Mouse (Mus musculus) liver, embryonic 14.5 days (tissue): ENCODE measurements around the gene Rusc2. TPM values are rescaled to one million over a fixed set of nuclear protein-coding genes. Genes with fewer than 3 reads are reported as not detected.

ENCODE experiments used
- ATAC-seq: fragments of 200-750 bp; cut with Nextera tagmentation; 2 replicates; pipeline ENCODE4 v1.8.0; 2017; ENCODE audit warnings: moderate number of reproducible peaks, mild to moderate bottlenecking, moderate library complexity; ENCODE audit not compliant: insufficient read depth
- DNase-seq, 3 experiments: peaks; one replicate each; pipeline ENCODE4 v3.0.0-alpha.2; 2012 to 2013; ENCODE audit warnings: low read depth in 3 of 3, low spot score in 3 of 3
- H3K27ac ChIP-seq: fragments of 300-500 bp; sonication (generic); 2 replicates; pipeline ENCODE4 v1.5.1; 2014; ENCODE audit warnings: moderate library complexity, mild to moderate bottlenecking, control low read depth, inconsistent platforms
- H3K27me3 ChIP-seq: fragments of 300-500 bp; sonication (generic); 2 replicates; pipeline ENCODE4 v1.6.1; 2014; ENCODE audit warnings: mild to moderate bottlenecking, low read length, moderate library complexity; ENCODE audit not compliant: control insufficient read depth, insufficient read depth
- H3K36me3 ChIP-seq: fragments of 300-500 bp; sonication (generic); replicated peaks from 2 replicates; pipeline ENCODE4 v1.6.1; 2014; ENCODE audit warnings: low read depth; ENCODE audit not compliant: control insufficient read depth, insufficient read depth
- H3K4me1 ChIP-seq, 2 experiments: fragments of 200-500 bp in 1 of 2; fragments of 300-500 bp in 1 of 2; sonication (generic) in 1 of 2; replicated peaks; 2 replicates each; pipeline ENCODE4 v1.6.1; 2012 to 2014; ENCODE audit warnings: antibody characterized with exemption in 1 of 2, inconsistent platforms in 1 of 2, low read length in 1 of 2; ENCODE audit not compliant: control insufficient read depth in 2 of 2, insufficient read depth in 2 of 2
- H3K4me2 ChIP-seq: fragments of 300-500 bp; sonication (generic); 2 replicates; pipeline ENCODE4 v1.6.1; 2014; ENCODE audit warnings: low read depth, mild to moderate bottlenecking, control low read depth, moderate library complexity
- H3K4me3 ChIP-seq, 2 experiments: fragments of 200-500 bp in 1 of 2; fragments of 300-500 bp in 1 of 2; sonication (generic) in 1 of 2; 2 replicates each; pipeline ENCODE4 v1.5.1; 2012 to 2014; ENCODE audit warnings: low read depth in 2 of 2, low read length in 2 of 2, mild to moderate bottlenecking in 2 of 2, control low read depth in 1 of 2, inconsistent platforms in 1 of 2, moderate library complexity in 1 of 2; ENCODE audit not compliant: insufficient read depth in 1 of 2
- H3K9ac ChIP-seq: fragments of 300-500 bp; sonication (generic); replicated peaks from 2 replicates; pipeline ENCODE4 v1.6.1; 2014; ENCODE audit warnings: mild to moderate bottlenecking, control low read depth, moderate library complexity
- H3K9me3 ChIP-seq: fragments of 300-500 bp; sonication (generic); 2 replicates; pipeline ENCODE4 v1.6.1; 2016; ENCODE audit warnings: low read length, mixed read lengths; ENCODE audit not compliant: control insufficient read depth
- CTCF ChIP-seq: IDR thresholded peaks from 2 replicates; pipeline ENCODE4 v1.5.1; 2016; ENCODE audit warnings: antibody characterized with exemption, low read depth, control low read depth
- EP300 ChIP-seq: IDR thresholded peaks from 2 replicates; pipeline ENCODE4 v1.6.1; 2016; ENCODE audit warnings: antibody characterized with exemption, low read depth
- WGBS: fragments of 180-500 bp; shearing (Covaris S2); extraction: QIAGEN DNeasy Blood & Tissue Kit; methylation state at CpG from one replicate; pipeline ENCODE4 v1.1.7; 2014; ENCODE audit not compliant: insufficient replicate concordance; 5-methylcytosine and 5-hydroxymethylcytosine counted together
- polyA plus RNA-seq, 2 experiments: library from polyadenylated mRNA; depleted of rRNA in 1 of 2; stranded (reverse) in 1 of 2; unstranded in 1 of 2; fragments of >200 nt; fragmentation: Nextera tagmentation in 1 of 2; extraction: Ambion mirVana in 1 of 2; gene quantifications; 2 replicates each; pipeline versions ENCODE4 v1.2.1 to v1.2.3; 2012 to 2014

Gene Rusc2
- polyA plus RNA-seq (2012; rRNA removed), result 0.50 and 0.81 TPM in 2 replicates
- polyA plus RNA-seq (2014; fragmentation: Nextera tagmentation; extraction: Ambion mirVana), result 0.28 and 0.81 TPM in 2 replicates

- H3K9ac ChIP-seq, result no peak within 1 kb of the TSS
- WGBS, result 2% methylated on average over 62 of the region's 63 CpGs
- peak within 1 kb of the TSS; percentile 61 for H3K4me2 ChIP-seq
- no peak within 1 kb of the TSS for H3K27ac ChIP-seq
- H3K36me3 ChIP-seq, result no peaks in the 10 kb centered on the region
- H3K4me3 ChIP-seq, result peak within 1 kb of the TSS; percentile 49 to 51
- ATAC-seq (peak; percentile 47; the same call in 1 of the 2 replicates), DNase-seq (peak in 1 of 3 experiments; percentile 20)
- no peak; the same call in 1 of the 2 replicates for TF ChIP-seq CTCF
- no peak for TF ChIP-seq EP300
- H3K9me3 ChIP-seq, result no peaks in the 10 kb centered on the region
- H3K27me3 ChIP-seq, result peaks cover 14% of the 10 kb centered on the region
- H3K4me1 ChIP-seq, result peaks cover 0 to 5% of the 10 kb centered on the region in 2 experiments; a peak in 1 of 4 replicates
Measured at GRCm38 (mm10) chr4:43381408-43382154, at the start of gene Rusc2. Gene Rusc2 (plus strand): TSS chr4:43381979.

- Histone ChIP-seq H3K4me1 (no peaks in the 10 kb centered on the region), H3K4me2 (no peak overlapping the region), H3K9ac (no peak overlapping the region), H3K36me3 (no peaks in the 10 kb centered on the region), H3K27me3 (no peaks in the 10 kb centered on the region), H3K9me3 (no peaks in the 10 kb centered on the region), H3K27ac (no peak overlapping the region), H3K4me3 (no peak overlapping the region)
- no peak for ATAC-seq
- TF ChIP-seq EP300, result no peak
- no peak for TF ChIP-seq CTCF
- 57% methylated on average over 2 of the region's 2 CpGs for WGBS
- no peak for DNase-seq
Measured at GRCm38 (mm10) chr4:43334771-43335170, 47.0 kb upstream of the Rusc2 start.

- TF ChIP-seq EP300, result no peak
- no peak for TF ChIP-seq CTCF
Measured at GRCm38 (mm10) chr4:43336176-43336575, 45.6 kb upstream of the Rusc2 start.

GRCm38 (mm10) chr4:43340096-43340804 lies 41.5 kb upstream of the Rusc2 start:
- 67% methylated on average over 4 of the region's 4 CpGs for WGBS
- H3K4me2 ChIP-seq, result no peak overlapping the region
- H3K4me1 ChIP-seq, result no peaks in the 10 kb centered on the region
- no peak overlapping the region for H3K9ac ChIP-seq
- no peaks in the 10 kb centered on the region for H3K9me3 ChIP-seq
- DNase-seq (no peak), ATAC-seq (no peak)
- no peaks in the 10 kb centered on the region for H3K36me3 ChIP-seq
- TF ChIP-seq EP300, result no peak
- no peak for TF ChIP-seq CTCF
- no peaks in the 10 kb centered on the region for H3K27me3 ChIP-seq
- H3K4me3 ChIP-seq, result no peak overlapping the region
- H3K27ac ChIP-seq, result no peak overlapping the region

More at GRCm38 (mm10) chr4:43336176-43336575, 45.6 kb upstream of the Rusc2 start:
- H3K4me3 ChIP-seq, result no peak overlapping the region
- no peak overlapping the region for H3K27ac ChIP-seq
- no peaks in the 10 kb centered on the region for H3K9me3 ChIP-seq
- no peaks in the 10 kb centered on the region for H3K4me1 ChIP-seq
- H3K27me3 ChIP-seq, result no peaks in the 10 kb centered on the region
- H3K9ac ChIP-seq, result no peak overlapping the region
- ATAC-seq, result no peak
- no peaks in the 10 kb centered on the region for H3K36me3 ChIP-seq
- DNase-seq, result no peak
- H3K4me2 ChIP-seq, result no peak overlapping the region

- WGBS, result 59% methylated on average over 7 of the region's 7 CpGs
- DNase-seq (no peak), ATAC-seq (no peak)
- H3K27ac ChIP-seq, result no peak overlapping the region
- no peak overlapping the region for H3K4me3 ChIP-seq
- no peaks in the 10 kb centered on the region for H3K4me1 ChIP-seq
- TF ChIP-seq EP300 (no peak), CTCF (no peak)
- no peaks in the 10 kb centered on the region for H3K27me3 ChIP-seq
- no peak overlapping the region for H3K4me2 ChIP-seq
- H3K9me3 ChIP-seq, result no peaks in the 10 kb centered on the region
- H3K9ac ChIP-seq, result no peak overlapping the region
- no peaks in the 10 kb centered on the region for H3K36me3 ChIP-seq
Measured at GRCm38 (mm10) chr4:43341276-43341891, 40.4 kb upstream of the Rusc2 start.
